Mouse (Mus musculus): ENCODE data around the gene Gba2.

GRCm38 (mm10) chr4:43559519-43560242, 19.0 kb downstream of the Gba2 start:
- no peak for TF ChIP-seq CTCF (IDR thresholded peaks at IDR 0.05; ENCODE audit: low read depth)
- TF ChIP-seq EP300 (IDR thresholded peaks at IDR 0.05; ENCODE audit: low read depth): no peak

Measured in liver, embryonic 14.5 days (tissue).